Mouse (Mus musculus): ENCODE results near the gene Adora3. TPM values are rescaled to one million over a fixed set of nuclear protein-coding genes. Genes with fewer than 3 reads are reported as not detected.

The Adora3 gene
- total and polyA plus RNA-seq, 2 experiments from 2014 or later = 0.14 TPM; not detected in 1

- H3K4me2 ChIP-seq (ENCODE audit: low read depth, low read length) = 0 out of 2 replicates have a peak overlapping the region, but pooled peaks have one; percentile 15
- peak; percentile 92 for ATAC-seq (ENCODE audit: insufficient read depth, low read depth)
- H3K27ac ChIP-seq (ENCODE audit: low read depth) = peak overlapping the region; percentile 78
- H3K9me3 ChIP-seq (replicated peaks; ENCODE audit: control insufficient read depth, low read length) = no peaks in the 10 kb centered on the region
- H3K36me3 ChIP-seq (replicated peaks; ENCODE audit: control insufficient read depth, insufficient read depth, low read length) = no peaks in the 10 kb centered on the region
- peaks cover 20% of the 10 kb centered on the region for H3K4me1 ChIP-seq (ENCODE audit: control insufficient read depth, insufficient read depth)
- 19% methylated on average over 7 of the region's 7 CpGs for WGBS
- H3K4me3 ChIP-seq (ENCODE audit: low read depth, low read length) = no peak overlapping the region
- DNase-seq (ENCODE audit: low spot score) = peak; percentile 91
- H3K9ac ChIP-seq (replicated peaks; ENCODE audit: low read depth, low read length) = no peak overlapping the region
- H3K27me3 ChIP-seq (ENCODE audit: control insufficient read depth, insufficient read depth, low read length) = peaks cover under 1% of the 10 kb centered on the region; the same call in 1 of the 2 replicates
- no peak for TF ChIP-seq CTCF (IDR thresholded peaks at IDR 0.05; ENCODE audit: low read depth)
- TF ChIP-seq EP300 (IDR thresholded peaks at IDR 0.05; ENCODE audit: low read depth) = peak; percentile 86
Observed at GRCm38 (mm10) chr3:105825501-105826161, 45.0 kb upstream of the Adora3 start.

- 0 out of 2 replicates have a peak, but pooled peaks cover under 1% of the 10 kb centered on the region for H3K4me1 ChIP-seq (ENCODE audit: control insufficient read depth, insufficient read depth)
- no peaks in the 10 kb centered on the region for H3K9me3 ChIP-seq (replicated peaks; ENCODE audit: control insufficient read depth, low read length)
- no peak overlapping the region for H3K4me2 ChIP-seq (ENCODE audit: low read depth, low read length)
- TF ChIP-seq CTCF (IDR thresholded peaks at IDR 0.05; ENCODE audit: low read depth) (no peak), EP300 (IDR thresholded peaks at IDR 0.05; ENCODE audit: low read depth) (no peak)
- no peaks in the 10 kb centered on the region for H3K36me3 ChIP-seq (replicated peaks; ENCODE audit: control insufficient read depth, insufficient read depth, low read length)
- 90% methylated on average over 3 of the region's 3 CpGs for WGBS
- H3K4me3 ChIP-seq (ENCODE audit: low read depth, low read length) = no peak overlapping the region
- H3K9ac ChIP-seq (replicated peaks; ENCODE audit: low read depth, low read length) = no peak overlapping the region
- H3K27me3 ChIP-seq (ENCODE audit: control insufficient read depth, insufficient read depth, low read length) = no peaks in the 10 kb centered on the region
- H3K27ac ChIP-seq (ENCODE audit: low read depth) = no peak overlapping the region
- DNase-seq (ENCODE audit: low spot score) (no peak), ATAC-seq (ENCODE audit: insufficient read depth, low read depth) (no peak)
Observed at GRCm38 (mm10) chr3:105831584-105831983, 39.1 kb upstream of the Adora3 start.

DNA sequence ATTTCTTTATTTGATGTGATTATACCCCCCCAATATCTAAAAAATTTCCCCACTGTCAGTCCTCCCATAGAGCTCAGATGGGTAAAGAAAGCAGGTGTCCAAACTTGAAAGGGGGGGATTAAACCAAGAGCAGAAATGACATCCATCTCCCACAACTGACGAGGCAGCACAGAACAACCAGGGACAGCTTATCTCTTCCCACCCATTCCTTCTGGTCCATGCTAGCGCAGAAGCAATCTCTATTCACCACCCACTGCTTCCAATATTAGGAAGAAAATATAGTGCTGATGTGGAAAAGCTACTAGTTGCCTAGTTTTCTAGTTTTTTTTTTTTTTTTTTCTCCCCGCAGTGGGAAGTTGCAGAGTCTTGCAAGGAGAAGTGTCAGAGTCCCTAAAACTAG, 34.8 kb upstream of the Adora3 start:
- TF ChIP-seq EP300 (IDR thresholded peaks at IDR 0.05; ENCODE audit: low read depth) (no peak), CTCF (IDR thresholded peaks at IDR 0.05; ENCODE audit: low read depth) (no peak)
- ATAC-seq (ENCODE audit: insufficient read depth, low read depth) = no peak

GRCm38 (mm10) chr3:105836883-105837282, 33.8 kb upstream of the Adora3 start:
- Histone ChIP-seq H3K9ac (replicated peaks; ENCODE audit: low read depth, low read length) (no peak overlapping the region), H3K36me3 (replicated peaks; ENCODE audit: control insufficient read depth, insufficient read depth, low read length) (no peaks in the 10 kb centered on the region), H3K4me2 (ENCODE audit: low read depth, low read length) (no peak overlapping the region), H3K9me3 (replicated peaks; ENCODE audit: control insufficient read depth, low read length) (no peaks in the 10 kb centered on the region), H3K4me3 (ENCODE audit: low read depth, low read length) (no peak overlapping the region), H3K27ac (ENCODE audit: low read depth) (no peak overlapping the region), H3K4me1 (ENCODE audit: control insufficient read depth, insufficient read depth) (no peaks in the 10 kb centered on the region), H3K27me3 (ENCODE audit: control insufficient read depth, insufficient read depth, low read length) (no peaks in the 10 kb centered on the region)
- ATAC-seq (ENCODE audit: insufficient read depth, low read depth) (no peak), DNase-seq (ENCODE audit: low spot score) (no peak)
- TF ChIP-seq CTCF (IDR thresholded peaks at IDR 0.05; ENCODE audit: low read depth) (no peak), EP300 (IDR thresholded peaks at IDR 0.05; ENCODE audit: low read depth) (no peak)
- 61% methylated on average over 3 of the region's 3 CpGs for WGBS

More for the DNA sequence above, 34.8 kb upstream of the Adora3 start:
- Histone ChIP-seq H3K27me3 (ENCODE audit: control insufficient read depth, insufficient read depth, low read length) (no peaks in the 10 kb centered on the region), H3K4me3 (ENCODE audit: low read depth, low read length) (no peak overlapping the region), H3K4me2 (ENCODE audit: low read depth, low read length) (no peak overlapping the region), H3K9me3 (replicated peaks; ENCODE audit: control insufficient read depth, low read length) (no peaks in the 10 kb centered on the region), H3K36me3 (replicated peaks; ENCODE audit: control insufficient read depth, insufficient read depth, low read length) (no peaks in the 10 kb centered on the region), H3K27ac (ENCODE audit: low read depth) (no peak overlapping the region), H3K4me1 (ENCODE audit: control insufficient read depth, insufficient read depth) (no peaks in the 10 kb centered on the region), H3K9ac (replicated peaks; ENCODE audit: low read depth, low read length) (no peak overlapping the region)
- 52% methylated on average over 3 of the region's 3 CpGs for WGBS
- no peak for DNase-seq (ENCODE audit: low spot score)

GRCm38 (mm10) chr3:105838655-105839054, 32.0 kb upstream of the Adora3 start:
- no peaks in the 10 kb centered on the region for H3K4me1 ChIP-seq (ENCODE audit: control insufficient read depth, insufficient read depth)
- no peak overlapping the region for H3K4me2 ChIP-seq (ENCODE audit: low read depth, low read length)
- no peaks in the 10 kb centered on the region for H3K36me3 ChIP-seq (replicated peaks; ENCODE audit: control insufficient read depth, insufficient read depth, low read length)
- H3K27ac ChIP-seq (ENCODE audit: low read depth) = no peak overlapping the region
- no peaks in the 10 kb centered on the region for H3K9me3 ChIP-seq (replicated peaks; ENCODE audit: control insufficient read depth, low read length)
- H3K9ac ChIP-seq (replicated peaks; ENCODE audit: low read depth, low read length) = no peak overlapping the region
- H3K27me3 ChIP-seq (ENCODE audit: control insufficient read depth, insufficient read depth, low read length) = no peaks in the 10 kb centered on the region
- DNase-seq (ENCODE audit: low spot score) (no peak), ATAC-seq (ENCODE audit: insufficient read depth, low read depth) (no peak)
- no peak for TF ChIP-seq CTCF (IDR thresholded peaks at IDR 0.05; ENCODE audit: low read depth)
- TF ChIP-seq EP300 (IDR thresholded peaks at IDR 0.05; ENCODE audit: low read depth) = no peak
- 69% methylated on average over 3 of the region's 3 CpGs for WGBS
- H3K4me3 ChIP-seq (ENCODE audit: low read depth, low read length) = no peak overlapping the region

DNA sequence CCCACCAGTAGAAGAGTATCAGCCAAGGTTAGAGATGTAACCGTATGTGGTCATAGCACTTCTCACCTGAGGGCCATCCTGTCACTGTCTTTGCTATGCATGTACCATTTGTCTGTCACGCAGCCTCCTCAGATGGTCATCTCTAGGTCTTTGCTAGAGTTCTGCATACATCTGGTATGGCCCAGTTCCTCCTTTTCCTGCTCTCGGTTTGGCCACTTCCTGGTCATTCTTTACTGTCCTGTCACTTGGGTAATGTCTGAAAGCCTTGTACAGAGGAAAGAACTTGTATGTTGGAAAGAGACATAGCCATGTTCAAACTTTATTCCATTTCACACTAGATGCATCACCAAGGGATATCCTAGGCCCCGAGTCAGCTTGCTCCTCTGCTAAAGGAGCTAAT, 30.8 kb upstream of the Adora3 start:
- TF ChIP-seq EP300 (IDR thresholded peaks at IDR 0.05; ENCODE audit: low read depth) = no peak
- no peak for TF ChIP-seq CTCF (IDR thresholded peaks at IDR 0.05; ENCODE audit: low read depth)
- no peak for DNase-seq (ENCODE audit: low spot score)

More for the DNA sequence above, 30.8 kb upstream of the Adora3 start:
- no peak overlapping the region for H3K27ac ChIP-seq (ENCODE audit: low read depth)
- no peaks in the 10 kb centered on the region for H3K27me3 ChIP-seq (ENCODE audit: control insufficient read depth, insufficient read depth, low read length)
- H3K4me2 ChIP-seq (ENCODE audit: low read depth, low read length) = no peak overlapping the region
- no peak for ATAC-seq (ENCODE audit: insufficient read depth, low read depth)
- no peaks in the 10 kb centered on the region for H3K4me1 ChIP-seq (ENCODE audit: control insufficient read depth, insufficient read depth)
- 83% methylated on average over 4 of the region's 4 CpGs for WGBS
- H3K36me3 ChIP-seq (replicated peaks; ENCODE audit: control insufficient read depth, insufficient read depth, low read length) = no peaks in the 10 kb centered on the region
- no peak overlapping the region for H3K4me3 ChIP-seq (ENCODE audit: low read depth, low read length)
- H3K9me3 ChIP-seq (replicated peaks; ENCODE audit: control insufficient read depth, low read length) = no peaks in the 10 kb centered on the region
- H3K9ac ChIP-seq (replicated peaks; ENCODE audit: low read depth, low read length) = no peak overlapping the region
